Mouse (Mus musculus) gastrocnemius, adult 2 months (tissue): ENCODE data around the gene Nkpd1. TPM values are rescaled to one million over a fixed set of nuclear protein-coding genes. Genes with fewer than 3 reads are reported as not detected.

Experiments
- DNase-seq: peaks from one replicate; pipeline ENCODE4 v3.0.0; 2022
- H3K27ac ChIP-seq: fragments of 200-600 bp; 2 replicates; pipeline ENCODE4 v1.8.1; 2022; ENCODE audit warnings: mild to moderate bottlenecking
- H3K4me3 ChIP-seq: fragments of 200-600 bp; 2 replicates; pipeline ENCODE4 v1.8.1; 2022; ENCODE audit warnings: mild to moderate bottlenecking, moderate library complexity
- CTCF ChIP-seq: fragments of 200-600 bp; IDR thresholded peaks from 2 replicates; pipeline ENCODE4 v1.8.1; 2022; ENCODE audit warnings: antibody characterized with exemption, mild to moderate bottlenecking, moderate library complexity
- intact Hi-C: fragments of 180-260 bp; cut with DNase I; formaldehyde crosslinking; loops from one replicate; pipeline ENCODE4 v1.15.1; 2025
- long read RNA-seq, 2 experiments: library from polyadenylated mRNA; stranded (forward); transcript quantifications; one replicate each; pipeline ENCODE4 v2.0.0; 2021
- total RNA-seq, 2 experiments: library from RNA; stranded (reverse); gene quantifications; 2 replicates each; pipeline ENCODE4 v1.2.3; 2021

The Nkpd1 gene
- not detected for total RNA-seq
- long read RNA-seq, experiment 1, result 0 reads
- long read RNA-seq, experiment 2, result 0 reads

DNA sequence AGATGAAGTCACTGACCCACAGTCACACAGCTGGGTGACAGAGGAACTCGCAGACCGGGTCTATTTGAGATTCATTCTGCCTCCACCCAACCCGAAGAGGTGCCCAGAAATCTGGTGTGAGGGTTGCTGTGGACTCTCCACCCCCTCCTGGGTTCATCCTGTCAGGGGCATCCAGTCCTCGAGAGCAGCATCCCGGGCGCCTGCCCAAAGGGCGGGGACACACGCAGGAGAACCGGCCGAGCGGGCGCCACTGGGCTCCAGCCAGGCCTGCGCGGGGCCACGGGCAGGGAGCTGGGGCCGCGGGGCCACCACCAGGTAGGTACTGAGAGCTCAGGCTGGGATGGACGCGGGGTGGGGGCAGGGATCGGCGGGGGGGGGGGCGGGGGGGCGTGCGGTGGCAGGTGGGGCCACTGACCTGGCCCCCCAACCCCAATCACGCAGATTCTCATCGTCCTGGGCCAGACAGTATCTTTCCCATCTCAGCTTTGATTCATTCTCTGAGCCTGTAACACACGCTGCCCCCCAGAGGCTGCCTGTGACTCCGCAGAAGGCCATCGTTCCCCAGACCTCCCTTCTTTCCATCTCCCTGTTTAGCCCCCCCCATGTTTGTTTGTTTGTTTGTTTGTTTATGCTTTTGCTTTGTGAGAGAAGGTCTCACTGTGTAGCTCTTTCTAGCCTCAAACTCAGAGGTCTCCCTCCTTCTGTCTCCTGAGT, at the start of gene Nkpd1:
Gene Nkpd1 (plus strand): TSS at position 187 of the 714 bp plus-strand sequence.
- intact Hi-C loops, result no loop called here

DNA sequence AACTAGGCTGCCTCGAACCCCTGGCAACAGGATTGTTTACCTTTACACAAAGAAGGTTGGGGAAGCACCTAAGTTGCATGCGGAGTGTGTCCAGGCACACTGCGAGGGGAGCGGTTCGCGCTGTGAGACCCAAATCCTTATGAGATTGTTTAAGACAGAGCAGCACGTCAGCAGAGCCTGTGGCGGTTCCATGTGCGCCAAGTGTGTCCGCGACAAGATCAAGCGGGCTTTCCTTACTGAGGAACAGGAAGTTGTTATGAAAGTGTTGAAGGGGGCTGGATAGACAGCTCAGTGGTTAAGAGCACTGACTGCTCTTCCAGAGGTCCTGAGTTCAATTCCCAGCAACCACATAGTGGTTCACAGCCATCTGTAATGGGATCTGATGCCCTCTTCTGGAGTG, 49.4 kb upstream of the Nkpd1 start:
- intact Hi-C loops, result no loop called here
- no peak for DNase-seq
- TF ChIP-seq CTCF, result no peak
- Histone ChIP-seq H3K4me3 (no peak overlapping the region), H3K27ac (no peak overlapping the region)

More for the DNA sequence above, at the start of gene Nkpd1:
- TF ChIP-seq CTCF, result peak; percentile 46
- DNase-seq, result no peak
- Histone ChIP-seq H3K4me3 (peak within 1 kb of the TSS; percentile 11), H3K27ac (no peak within 1 kb of the TSS)

DNA sequence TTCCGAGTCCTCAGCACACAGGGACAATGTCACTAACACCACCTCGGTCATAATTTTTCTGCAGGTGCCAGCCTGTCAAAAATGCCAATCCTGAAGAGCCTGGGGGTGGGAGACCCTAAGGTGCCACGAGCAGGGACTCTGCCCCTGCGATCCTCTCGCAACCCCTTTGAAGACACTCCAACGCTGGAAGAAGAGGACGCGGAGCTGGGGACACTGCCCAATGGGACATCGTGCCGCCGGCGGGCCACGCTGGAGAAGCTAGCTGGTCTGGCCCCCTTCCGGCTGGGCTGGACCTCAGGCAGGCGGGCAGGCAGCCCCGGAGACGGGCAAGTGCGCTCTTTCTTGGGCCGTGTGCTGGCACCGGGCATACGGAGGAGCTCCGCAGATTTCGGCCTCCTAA, 48.2 kb upstream of the Nkpd1 start:
- Histone ChIP-seq H3K27ac (no peak overlapping the region), H3K4me3 (no peak overlapping the region)
- intact Hi-C loops, result no loop called here
- no peak for DNase-seq
- no peak for TF ChIP-seq CTCF

DNA sequence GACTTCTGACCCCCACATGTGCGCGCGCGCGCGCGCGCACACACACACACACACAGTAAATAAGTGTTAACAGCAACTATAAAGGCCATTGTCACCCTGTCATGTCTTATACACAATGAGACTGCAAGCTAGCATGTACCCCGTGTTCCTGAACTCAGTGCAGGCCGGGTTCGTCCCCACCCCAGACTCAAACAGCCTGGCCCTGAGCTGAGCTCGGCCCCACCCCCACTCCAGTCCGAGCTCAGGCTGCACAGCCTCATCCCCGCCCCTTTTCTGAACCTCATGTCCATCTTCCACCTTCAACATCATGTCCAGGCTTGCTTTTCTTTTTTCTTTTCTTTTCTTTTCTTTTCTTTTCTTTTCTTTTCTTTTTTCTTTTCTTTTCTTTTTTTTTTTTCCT, 47.3 kb upstream of the Nkpd1 start:
- Histone ChIP-seq H3K4me3 (no peak overlapping the region), H3K27ac (no peak overlapping the region)
- intact Hi-C loops, result no loop called here
- no peak for DNase-seq
- no peak for TF ChIP-seq CTCF

DNA sequence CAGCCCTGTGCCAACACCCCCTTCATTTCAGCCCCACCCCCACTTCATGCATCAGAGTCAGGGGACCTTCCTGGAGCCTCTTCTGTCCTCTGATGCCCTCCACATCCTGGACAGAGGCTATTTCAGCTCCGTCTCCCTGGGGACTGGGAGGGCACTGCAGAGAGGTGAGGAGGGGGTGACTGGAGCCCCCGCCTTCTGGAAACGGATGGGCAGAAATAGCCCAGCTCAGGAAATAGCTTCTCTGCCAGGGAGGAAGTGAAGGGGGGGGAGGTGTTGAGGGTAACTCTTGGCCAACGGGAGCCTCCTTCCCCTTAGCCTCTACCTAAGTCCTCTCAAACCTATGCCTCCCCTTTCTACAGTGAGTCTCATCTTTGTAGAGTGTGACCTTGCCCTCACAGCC, 45.2 kb upstream of the Nkpd1 start:
- Histone ChIP-seq H3K27ac (0 out of 2 replicates have a peak overlapping the region, but pooled peaks have one; percentile 12), H3K4me3 (no peak overlapping the region)
- no peak for DNase-seq
- no peak for TF ChIP-seq CTCF
- intact Hi-C loops, result no loop called here

DNA sequence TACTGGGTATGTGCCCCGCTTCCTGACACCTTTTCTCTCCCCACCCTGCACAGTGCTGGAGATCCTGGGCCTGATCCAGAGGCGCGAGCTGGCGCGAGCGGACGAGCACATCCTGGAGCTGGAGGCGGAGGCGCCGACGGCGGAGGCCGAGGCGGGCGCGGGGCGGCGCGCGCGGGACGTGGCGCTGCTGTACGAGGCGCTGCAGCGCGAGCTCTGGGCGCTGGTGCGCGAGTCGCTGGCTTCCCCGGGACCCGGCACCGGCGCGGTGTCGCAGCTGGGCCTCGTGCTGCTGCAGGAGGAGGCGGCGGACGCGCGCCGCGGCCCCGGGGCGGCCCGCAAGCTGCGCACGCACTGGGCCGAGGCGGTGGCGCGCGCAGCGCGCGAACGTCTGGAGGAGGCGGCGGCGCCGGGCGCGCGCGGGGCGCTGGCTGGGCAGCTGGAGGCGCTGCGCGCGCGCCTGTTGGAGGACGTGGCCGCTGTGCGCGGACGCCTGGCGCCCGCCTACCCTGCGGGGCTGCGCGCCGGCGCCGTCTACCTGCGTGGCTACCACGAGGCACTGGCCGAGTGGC, 43.7 kb upstream of the Nkpd1 start:
- intact Hi-C loops, result no loop called here
- peak; percentile 89 for DNase-seq
- Histone ChIP-seq H3K4me3 (peak overlapping the region; percentile 78), H3K27ac (peak overlapping the region; percentile 67)
- no peak for TF ChIP-seq CTCF

DNA sequence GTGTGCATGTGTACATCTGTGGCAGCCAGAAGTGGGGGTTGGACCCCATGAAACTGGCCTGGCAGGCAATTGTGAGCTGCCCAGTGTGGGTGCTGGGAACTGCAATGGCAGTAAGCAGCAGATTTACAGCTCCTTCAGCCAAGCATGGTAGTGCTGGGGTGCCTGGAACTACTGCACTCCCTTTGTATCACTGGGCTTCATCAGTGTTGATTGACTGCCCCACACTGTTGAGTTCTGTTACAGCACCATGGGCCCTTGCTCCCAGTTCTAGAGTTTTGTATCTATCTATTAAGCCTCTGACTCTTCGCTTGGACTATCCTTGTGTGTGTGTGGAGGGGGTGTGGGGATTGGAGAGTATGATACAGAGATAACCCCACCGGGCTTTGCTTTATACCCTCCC, 40.6 kb upstream of the Nkpd1 start:
- Histone ChIP-seq H3K4me3 (no peak overlapping the region), H3K27ac (no peak overlapping the region)
- no peak for DNase-seq
- intact Hi-C loops, result no loop called here
- TF ChIP-seq CTCF, result peak; percentile 12; the same call in 1 of the 2 replicates

DNA sequence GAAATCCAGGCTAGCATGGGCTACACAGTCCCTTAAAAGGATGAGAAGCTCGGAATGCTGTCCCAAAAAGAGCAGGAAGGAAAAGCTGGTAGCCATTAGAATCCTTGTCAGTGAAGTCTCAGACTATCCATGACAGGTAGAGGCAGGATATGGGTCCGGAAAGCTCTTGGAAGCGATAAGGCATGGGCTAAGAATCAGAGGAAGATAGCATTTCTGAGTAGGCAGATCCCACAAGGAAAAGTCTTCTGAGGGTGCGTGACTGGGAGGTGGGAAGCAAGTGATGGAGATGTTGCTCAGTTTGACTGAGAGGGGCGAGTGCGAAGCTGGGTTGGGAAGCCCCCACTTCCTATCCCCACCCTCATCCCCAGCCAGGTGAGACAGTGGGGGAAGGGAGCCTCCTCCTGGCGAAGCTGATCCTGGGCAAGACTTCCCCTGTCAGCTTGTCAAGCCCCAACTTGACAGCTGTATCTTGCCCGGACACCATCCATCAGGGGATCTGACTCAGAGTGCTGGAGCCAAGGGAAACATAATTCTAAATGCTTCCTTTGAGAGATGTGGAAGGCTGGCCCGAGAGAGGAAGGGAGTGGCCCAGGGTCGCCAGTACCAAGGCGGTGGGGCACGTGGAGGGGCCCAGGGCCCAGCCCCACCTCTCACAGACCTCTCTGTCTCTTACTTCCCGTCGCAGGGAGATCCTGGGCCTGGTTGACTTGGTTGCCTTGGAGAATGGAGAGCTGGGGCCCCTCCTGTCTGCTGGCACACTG, 39.8 kb upstream of the Nkpd1 start:
- TF ChIP-seq CTCF, result no peak
- Histone ChIP-seq H3K4me3 (no peak overlapping the region), H3K27ac (no peak overlapping the region)
- intact Hi-C loops, result no loop called here
- DNase-seq, result no peak

DNA sequence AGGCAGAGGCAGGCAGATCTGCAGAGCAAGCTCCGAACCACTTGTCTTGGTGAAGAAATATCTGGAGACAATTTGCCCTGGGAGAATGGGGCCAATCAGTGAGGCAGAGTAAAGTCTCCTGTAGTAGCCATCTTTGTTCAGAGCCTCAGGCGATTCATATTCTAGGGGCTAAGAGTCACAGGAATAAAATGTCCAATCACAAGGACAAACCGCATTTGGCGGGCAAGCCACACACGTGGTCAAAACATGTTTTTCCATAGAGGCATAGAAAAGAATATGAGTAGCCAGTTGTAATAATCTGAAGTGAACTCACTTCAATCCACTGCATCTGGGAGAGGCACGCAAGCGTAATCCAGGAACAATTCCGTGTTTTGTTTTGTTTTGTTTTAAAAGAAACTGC, 34.4 kb upstream of the Nkpd1 start:
- intact Hi-C loops, result no loop called here
- no peak for DNase-seq

DNA sequence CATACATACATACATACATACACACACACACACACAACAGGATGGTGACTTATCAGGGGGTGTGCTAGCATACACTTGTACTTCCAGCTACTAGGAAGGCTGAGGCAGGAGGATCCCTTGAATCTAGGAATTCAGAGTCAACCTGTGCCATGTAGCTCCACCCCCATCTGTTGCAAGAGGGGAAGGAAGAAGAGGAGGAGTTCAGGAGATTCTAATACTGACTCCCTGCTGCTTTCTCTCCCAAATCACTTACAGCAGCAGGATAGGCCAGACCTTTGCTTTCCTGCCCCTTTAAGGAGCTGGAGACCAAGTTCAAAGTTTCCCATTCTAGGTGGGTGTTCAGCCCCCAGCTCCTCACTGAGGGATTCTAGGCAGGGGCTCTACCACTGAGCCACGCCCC, 32.1 kb upstream of the Nkpd1 start:
- H3K27ac ChIP-seq, result no peak overlapping the region
- TF ChIP-seq CTCF, result no peak
- intact Hi-C loops, result no loop called here
- H3K4me3 ChIP-seq, result no peak overlapping the region
- no peak for DNase-seq

More for the DNA sequence above, 34.4 kb upstream of the Nkpd1 start:
- TF ChIP-seq CTCF, result no peak
- Histone ChIP-seq H3K27ac (no peak overlapping the region), H3K4me3 (no peak overlapping the region)

DNA sequence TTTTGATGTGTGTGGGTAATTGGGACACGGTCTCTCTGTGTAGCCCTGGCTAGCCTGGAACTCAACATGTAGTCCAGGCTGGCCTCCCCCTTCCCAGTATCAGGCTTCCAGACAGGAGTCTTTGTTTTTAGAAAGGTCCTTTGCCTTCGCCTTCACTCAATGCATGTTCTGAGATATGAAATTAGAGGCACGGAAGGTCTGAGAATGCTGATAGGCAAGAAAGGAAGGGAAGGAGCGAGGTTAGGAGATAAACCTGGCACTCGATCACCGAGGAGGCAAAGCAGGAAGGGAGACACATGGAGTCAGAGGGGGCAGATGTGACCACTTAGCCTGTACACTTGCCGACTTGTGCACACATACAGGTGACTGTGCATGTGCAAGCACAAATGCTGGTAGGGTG, 31.1 kb upstream of the Nkpd1 start:
- no peak for DNase-seq
- no peak overlapping the region for H3K4me3 ChIP-seq
- intact Hi-C loops, result no loop called here
- no peak overlapping the region for H3K27ac ChIP-seq
- no peak for TF ChIP-seq CTCF

DNA sequence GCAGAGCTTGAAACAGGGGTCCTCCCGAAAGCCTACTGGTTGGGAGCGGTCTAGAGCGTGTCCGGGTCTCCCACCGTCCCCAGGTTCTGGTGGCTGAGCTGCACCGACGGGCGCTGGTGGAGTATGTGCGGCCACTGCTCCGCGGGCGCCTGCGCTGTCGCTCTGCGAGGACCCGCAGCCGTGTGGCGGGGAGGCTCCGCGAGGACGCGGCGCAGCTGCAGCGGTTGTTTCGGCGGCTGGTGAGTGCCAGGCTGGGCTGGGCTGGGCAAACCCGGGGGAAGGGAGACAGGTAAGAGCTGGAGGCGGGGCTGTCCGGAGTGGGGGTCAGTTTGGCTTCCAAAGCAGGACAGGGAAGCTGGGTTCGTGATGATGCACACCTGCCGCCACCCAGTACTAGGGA, 28.1 kb upstream of the Nkpd1 start:
- TF ChIP-seq CTCF, result no peak
- no peak overlapping the region for H3K27ac ChIP-seq
- no peak overlapping the region for H3K4me3 ChIP-seq
- intact Hi-C loops, result no loop called here
- no peak for DNase-seq

DNA sequence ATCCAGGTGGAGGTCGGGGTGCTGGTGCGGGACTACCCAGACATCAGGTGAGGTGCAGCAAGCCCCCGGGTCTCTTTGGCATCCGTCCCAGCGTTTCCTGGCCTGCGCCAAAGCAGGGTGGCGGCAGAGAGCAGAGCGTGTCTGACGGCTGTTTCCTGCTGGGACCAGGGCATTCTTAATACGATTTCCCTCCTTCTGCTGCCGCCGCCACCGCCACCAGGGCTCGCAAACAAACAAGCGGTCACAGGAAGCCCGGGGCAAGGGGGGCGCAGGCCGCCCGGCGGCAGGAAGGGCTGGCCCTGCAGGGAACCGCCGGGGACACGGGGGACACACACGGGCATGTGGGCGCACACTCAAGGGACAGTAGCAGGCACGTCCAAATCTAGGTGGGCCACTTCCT, 25.9 kb upstream of the Nkpd1 start:
- H3K27ac ChIP-seq, result peak overlapping the region; percentile 56
- peak overlapping the region; percentile 47; the same call in 1 of the 2 replicates for H3K4me3 ChIP-seq
- peak; percentile 19; the same call in 1 of the 2 replicates for TF ChIP-seq CTCF

More for the DNA sequence above, 25.9 kb upstream of the Nkpd1 start:
- intact Hi-C loops, result no loop called here
- DNase-seq, result peak; percentile 43
